Mouse (Mus musculus): ENCODE results near the gene Kdm6b. TPM values are rescaled to one million over a fixed set of nuclear protein-coding genes. Genes with fewer than 3 reads are reported as not detected.

Kdm6b gene
- polyA plus RNA-seq, 1 experiment: 33.4 TPM

DNA sequence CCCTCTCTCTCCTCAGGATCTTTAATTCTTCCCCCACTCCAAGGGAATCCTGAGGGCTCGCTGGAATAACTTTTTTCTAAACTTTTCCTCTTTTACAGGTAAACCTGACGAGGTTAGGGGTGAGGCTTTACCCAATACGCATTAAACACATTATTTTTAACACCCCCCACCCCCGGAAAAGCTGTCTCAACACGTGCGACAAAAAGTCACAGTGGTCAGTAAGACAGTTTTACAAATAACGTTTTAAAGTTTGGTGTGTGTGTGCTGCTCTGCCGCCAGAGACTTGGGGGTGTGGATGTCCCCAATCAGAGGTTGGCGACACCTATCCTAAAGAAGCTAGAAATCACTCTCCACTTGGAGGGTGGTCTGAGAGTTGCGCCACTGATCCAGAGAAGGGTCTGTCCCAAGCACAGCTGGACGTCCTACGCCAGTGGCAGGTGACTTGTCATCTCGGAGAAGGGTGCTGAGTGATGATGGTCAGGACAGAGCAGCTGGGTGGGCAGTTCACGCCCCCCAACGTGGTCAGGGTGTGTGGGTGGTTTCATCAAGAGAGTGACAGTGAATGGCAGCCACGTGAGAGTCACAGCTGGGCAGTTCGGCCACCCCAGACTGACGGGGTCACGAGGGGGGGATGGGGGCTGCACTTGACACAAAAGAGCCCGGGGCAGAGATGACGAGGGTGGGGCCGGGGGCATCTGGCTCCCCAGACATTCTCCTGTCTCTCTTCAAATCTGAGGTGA, 45.7 kb downstream of the Kdm6b start:
- Histone ChIP-seq H3K4me1 (ENCODE audit: control insufficient read depth, insufficient read depth, low read length) (peaks cover 20% of the 10 kb centered on the region), H3K27ac (ENCODE audit: insufficient read depth, low read length) (peak overlapping the region; percentile 99), H3K4me3 (ENCODE audit: insufficient read depth, low read length) (peak overlapping the region; percentile 46)
- TF ChIP-seq POLR2A (IDR thresholded peaks at IDR 0.05; ENCODE audit: low read depth, low read length) (no peak; the same call in 1 of the 2 replicates), CTCF (IDR thresholded peaks at IDR 0.05; ENCODE audit: borderline replicate concordance, insufficient read depth, low read length) (no peak)

DNA sequence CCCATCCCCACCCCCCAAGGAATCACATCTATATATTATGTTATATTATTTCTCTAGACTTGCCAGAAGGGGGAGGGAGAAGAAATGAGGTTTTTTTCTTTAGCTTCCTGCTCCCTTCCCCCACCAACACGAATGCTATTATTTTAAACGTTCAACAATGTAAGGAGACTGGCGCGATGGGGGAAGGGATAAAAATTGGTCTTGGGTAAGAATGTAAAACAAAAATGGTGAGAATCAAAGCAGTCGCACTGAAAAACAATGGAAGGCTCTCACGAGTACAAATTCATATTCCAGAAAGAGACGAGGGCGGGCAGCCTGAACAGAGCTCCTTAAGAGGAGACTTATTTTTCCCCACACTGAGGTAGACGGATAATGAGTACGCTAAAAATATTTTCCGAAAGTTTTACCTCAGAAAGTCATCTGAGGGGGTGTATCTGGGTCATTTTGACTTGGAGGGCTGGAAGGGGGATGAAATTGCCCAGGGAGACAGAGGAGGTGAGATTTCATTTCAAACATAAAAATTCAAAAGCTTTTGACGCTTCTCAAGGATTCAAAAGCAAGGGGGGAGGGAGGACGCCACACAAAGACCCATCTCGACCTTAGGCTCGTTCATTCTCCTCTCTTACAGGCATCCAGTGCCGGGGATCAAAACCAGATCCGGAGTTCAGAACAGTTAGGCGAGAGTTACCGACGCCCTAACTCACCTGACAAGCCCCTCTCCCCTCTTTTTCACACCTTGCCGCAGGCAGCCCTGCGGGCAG, 46.4 kb downstream of the Kdm6b start:
- peaks cover 20% of the 10 kb centered on the region for H3K4me1 ChIP-seq (ENCODE audit: control insufficient read depth, insufficient read depth, low read length)
- TF ChIP-seq POLR2A (IDR thresholded peaks at IDR 0.05; ENCODE audit: low read depth, low read length): peak; percentile 45
- TF ChIP-seq CTCF (IDR thresholded peaks at IDR 0.05; ENCODE audit: borderline replicate concordance, insufficient read depth, low read length): no peak
- peak overlapping the region; percentile 99 for H3K27ac ChIP-seq (ENCODE audit: insufficient read depth, low read length)
- peak overlapping the region; percentile 46 for H3K4me3 ChIP-seq (ENCODE audit: insufficient read depth, low read length)

DNA sequence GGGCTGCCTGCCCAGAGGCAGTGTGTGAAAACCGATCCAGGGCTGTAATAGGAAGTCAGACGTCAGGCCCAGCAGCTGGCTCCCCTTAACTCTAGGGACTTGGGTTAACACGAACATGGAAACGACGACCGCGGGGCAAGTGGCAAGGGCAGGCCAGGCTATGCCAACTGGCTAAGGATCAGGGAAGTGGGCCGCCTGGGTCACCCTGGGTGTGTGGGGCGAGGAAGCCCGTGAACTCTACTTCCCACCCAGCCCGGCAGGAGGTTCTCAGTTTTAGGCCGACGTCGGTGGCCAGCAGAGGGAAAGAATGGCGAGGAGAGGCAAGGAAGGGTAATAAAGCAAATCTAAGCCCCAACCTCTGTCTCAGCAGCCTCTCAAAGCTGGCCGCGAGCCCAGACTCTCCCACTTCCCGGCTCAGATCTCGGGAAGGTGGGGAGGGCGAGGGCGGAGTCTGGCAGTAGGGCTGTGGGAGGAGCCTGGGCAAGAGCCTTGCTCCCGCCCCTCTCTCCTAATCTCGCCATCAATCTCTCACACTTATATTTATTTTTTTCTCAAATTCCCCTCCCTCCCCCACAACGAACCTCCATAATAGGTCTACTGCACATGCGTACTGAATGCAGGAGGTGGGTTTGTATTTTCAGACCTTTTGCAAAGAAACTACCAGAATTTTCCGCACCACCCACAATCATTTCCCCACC, 47.2 kb downstream of the Kdm6b start:
- H3K27ac ChIP-seq (ENCODE audit: insufficient read depth, low read length): peak overlapping the region; percentile 98
- H3K4me1 ChIP-seq (ENCODE audit: control insufficient read depth, insufficient read depth, low read length): peaks cover 20% of the 10 kb centered on the region
- TF ChIP-seq CTCF (IDR thresholded peaks at IDR 0.05; ENCODE audit: borderline replicate concordance, insufficient read depth, low read length): no peak
- peak; percentile 77 for TF ChIP-seq POLR2A (IDR thresholded peaks at IDR 0.05; ENCODE audit: low read depth, low read length)
- H3K4me3 ChIP-seq (ENCODE audit: insufficient read depth, low read length): peak overlapping the region; percentile 40

DNA sequence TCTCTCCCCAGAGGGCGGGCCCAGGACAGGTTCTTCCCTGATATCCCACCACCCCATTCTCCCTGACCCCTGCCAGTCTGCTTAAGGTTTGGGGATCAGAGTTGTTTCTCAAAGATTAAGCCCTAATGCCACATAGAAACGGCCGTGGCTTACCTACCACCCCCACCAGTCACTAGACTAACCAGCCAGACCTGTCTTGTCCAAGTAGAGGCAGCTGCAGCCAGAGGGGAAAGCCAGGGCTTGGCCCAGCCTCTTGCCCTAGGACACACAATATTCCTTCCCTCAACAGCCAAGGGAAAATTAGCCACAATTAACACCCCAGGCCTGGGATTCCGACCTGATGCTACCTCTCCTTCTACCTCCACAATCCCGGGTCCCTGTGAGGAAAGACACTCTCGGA, 47.8 kb downstream of the Kdm6b start:
- H3K4me3 ChIP-seq (ENCODE audit: insufficient read depth, low read length): peak overlapping the region; percentile 40
- peaks cover 18% of the 10 kb centered on the region for H3K4me1 ChIP-seq (ENCODE audit: control insufficient read depth, insufficient read depth, low read length)

DNA sequence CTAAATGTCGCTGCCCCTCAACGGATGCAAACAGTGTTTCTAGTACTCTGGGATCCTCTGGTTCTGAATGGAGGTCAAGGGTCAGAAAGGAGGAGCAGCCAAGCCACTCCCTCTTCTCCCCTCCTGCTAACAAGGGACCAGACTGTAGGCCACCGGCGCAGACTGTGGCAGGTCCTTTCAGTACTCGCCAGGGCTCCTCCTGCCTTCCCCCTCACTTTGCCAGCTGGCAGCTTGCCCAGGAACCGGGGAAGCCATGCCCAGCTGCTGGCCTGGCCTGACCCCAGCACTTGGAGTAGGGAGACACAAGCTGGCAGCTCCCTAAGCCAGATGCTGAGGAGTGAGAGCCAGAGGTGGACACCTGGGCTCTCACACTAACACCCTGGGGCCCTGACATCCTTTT, 48.6 kb downstream of the Kdm6b start:
- Histone ChIP-seq H3K4me3 (ENCODE audit: insufficient read depth, low read length) (no peak overlapping the region), H3K4me1 (ENCODE audit: control insufficient read depth, insufficient read depth, low read length) (peaks cover 17% of the 10 kb centered on the region), H3K27ac (ENCODE audit: insufficient read depth, low read length) (peak overlapping the region; percentile 98; the same call in 1 of the 2 replicates)
- TF ChIP-seq CTCF (IDR thresholded peaks at IDR 0.05; ENCODE audit: borderline replicate concordance, insufficient read depth, low read length) (no peak), POLR2A (IDR thresholded peaks at IDR 0.05; ENCODE audit: low read depth, low read length) (peak; percentile 8; the same call in 1 of the 2 replicates)

More for the DNA sequence above, 47.8 kb downstream of the Kdm6b start:
- no peak for TF ChIP-seq POLR2A (IDR thresholded peaks at IDR 0.05; ENCODE audit: low read depth, low read length)
- TF ChIP-seq CTCF (IDR thresholded peaks at IDR 0.05; ENCODE audit: borderline replicate concordance, insufficient read depth, low read length): no peak
- peak overlapping the region; percentile 98 for H3K27ac ChIP-seq (ENCODE audit: insufficient read depth, low read length)

DNA sequence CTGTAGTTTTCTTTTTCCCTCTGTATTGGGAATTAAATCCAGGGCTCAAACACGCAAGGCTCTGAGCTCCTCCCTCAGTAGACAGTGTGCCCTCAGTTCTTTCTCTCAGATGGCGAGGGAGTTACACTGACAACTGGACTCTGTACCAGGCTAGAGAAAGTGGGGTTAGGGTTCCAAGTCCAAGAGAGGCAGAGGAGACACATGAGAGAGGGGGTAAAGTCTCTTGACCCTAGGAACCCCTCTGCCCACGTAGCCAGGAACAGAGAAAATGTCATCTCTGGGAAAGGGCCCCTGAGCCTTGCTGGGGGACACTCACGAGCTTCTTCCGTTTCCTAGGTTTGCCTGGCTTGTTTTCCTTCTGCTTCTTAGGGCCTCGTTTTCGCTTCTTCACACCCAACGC, 49.1 kb downstream of the Kdm6b start:
- no peak overlapping the region for H3K4me3 ChIP-seq (ENCODE audit: insufficient read depth, low read length)
- H3K4me1 ChIP-seq (ENCODE audit: control insufficient read depth, insufficient read depth, low read length): peaks cover 17% of the 10 kb centered on the region
- no peak overlapping the region for H3K27ac ChIP-seq (ENCODE audit: insufficient read depth, low read length)
- TF ChIP-seq POLR2A (IDR thresholded peaks at IDR 0.05; ENCODE audit: low read depth, low read length) (no peak), CTCF (IDR thresholded peaks at IDR 0.05; ENCODE audit: borderline replicate concordance, insufficient read depth, low read length) (no peak)

DNA sequence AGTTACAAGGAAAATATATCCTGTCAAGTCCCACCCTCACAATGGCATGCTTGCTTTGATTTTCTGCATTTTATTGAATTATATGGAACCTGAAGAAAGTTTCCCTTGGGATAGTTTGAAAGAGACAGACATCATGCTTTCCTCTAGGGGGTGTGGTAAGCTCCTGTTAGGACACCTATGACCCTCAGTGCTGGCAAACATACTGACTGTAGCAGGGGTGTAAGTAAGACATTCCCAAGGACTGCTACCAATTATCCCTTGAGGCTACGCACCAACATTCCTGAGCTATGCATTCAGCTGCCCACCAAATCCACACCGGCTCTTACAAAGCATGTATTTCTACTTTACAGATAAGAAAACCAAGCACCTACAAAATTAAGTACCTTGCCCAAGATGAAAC, 51.0 kb downstream of the Kdm6b start:
- TF ChIP-seq POLR2A (IDR thresholded peaks at IDR 0.05; ENCODE audit: low read depth, low read length) (no peak), CTCF (IDR thresholded peaks at IDR 0.05; ENCODE audit: borderline replicate concordance, insufficient read depth, low read length) (no peak)

DNA sequence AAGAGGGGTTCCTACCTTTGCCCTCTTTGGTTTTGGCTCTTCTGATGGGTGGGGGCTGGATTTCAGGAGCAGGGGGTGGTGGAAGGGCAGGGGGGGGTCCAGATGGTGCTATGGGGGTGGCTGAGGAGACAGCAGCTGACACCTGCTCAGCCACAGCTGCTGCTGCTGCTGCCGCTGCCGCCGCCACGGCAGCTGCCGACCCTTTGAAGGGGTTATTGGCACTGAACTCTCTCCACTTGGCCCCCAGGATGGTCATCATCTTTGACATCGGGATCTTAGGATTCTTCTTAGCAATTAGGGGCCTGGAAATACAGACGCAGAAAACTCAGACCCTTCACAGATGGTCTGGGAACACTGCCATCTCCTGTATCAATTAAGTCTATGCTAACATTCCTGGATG, 51.5 kb downstream of the Kdm6b start:
- Histone ChIP-seq H3K27ac (ENCODE audit: insufficient read depth, low read length) (no peak overlapping the region), H3K4me1 (ENCODE audit: control insufficient read depth, insufficient read depth, low read length) (peaks cover 17% of the 10 kb centered on the region), H3K4me3 (ENCODE audit: insufficient read depth, low read length) (no peak overlapping the region)
- TF ChIP-seq POLR2A (IDR thresholded peaks at IDR 0.05; ENCODE audit: low read depth, low read length) (no peak), CTCF (IDR thresholded peaks at IDR 0.05; ENCODE audit: borderline replicate concordance, insufficient read depth, low read length) (no peak)

More for the DNA sequence above, 51.0 kb downstream of the Kdm6b start:
- no peak overlapping the region for H3K4me3 ChIP-seq (ENCODE audit: insufficient read depth, low read length)
- H3K27ac ChIP-seq (ENCODE audit: insufficient read depth, low read length): no peak overlapping the region
- peaks cover 17% of the 10 kb centered on the region for H3K4me1 ChIP-seq (ENCODE audit: control insufficient read depth, insufficient read depth, low read length)

DNA sequence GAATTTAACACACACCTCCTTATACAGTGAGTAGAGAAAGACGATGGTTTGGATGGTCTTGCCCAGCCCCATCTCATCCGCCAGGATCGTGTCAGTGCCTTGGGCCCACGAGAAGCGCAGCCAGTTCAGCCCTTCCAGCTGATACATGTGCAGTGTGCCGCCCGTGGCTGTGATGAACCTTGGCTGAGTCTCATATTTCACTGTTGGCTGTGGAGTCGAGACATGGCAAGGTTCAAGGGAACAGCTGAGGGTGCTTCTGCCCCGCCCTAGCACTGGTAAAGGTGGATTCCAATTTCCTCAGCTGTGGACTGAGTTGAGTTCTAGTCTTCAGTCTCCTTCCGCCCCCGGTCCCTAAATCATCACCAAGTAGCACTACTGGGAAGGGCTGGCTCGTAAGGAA, 55.8 kb downstream of the Kdm6b start:
- TF ChIP-seq POLR2A (IDR thresholded peaks at IDR 0.05; ENCODE audit: low read depth, low read length): no peak
- no peak for TF ChIP-seq CTCF (IDR thresholded peaks at IDR 0.05; ENCODE audit: borderline replicate concordance, insufficient read depth, low read length)
- H3K27ac ChIP-seq (ENCODE audit: insufficient read depth, low read length): no peak overlapping the region
- H3K4me1 ChIP-seq (ENCODE audit: control insufficient read depth, insufficient read depth, low read length): peaks cover under 1% of the 10 kb centered on the region; the same call in 1 of the 2 replicates
- no peak overlapping the region for H3K4me3 ChIP-seq (ENCODE audit: insufficient read depth, low read length)
